Mouse (Mus musculus) retina, postnatal 7 days (tissue): Measurements from ENCODE around the gene Gm10697.
"Not testable (repeated sequence)": the region's sequence is repeated elsewhere in the genome, so short reads cannot be mapped to it uniquely, and the experiment has no call there.

Source experiments
- DNase-seq: peaks from one replicate; pipeline ENCODE4 v3.0.0-alpha.2; 2012; ENCODE audit warnings: low read depth, low spot score

Gm10697 gene

DNA sequence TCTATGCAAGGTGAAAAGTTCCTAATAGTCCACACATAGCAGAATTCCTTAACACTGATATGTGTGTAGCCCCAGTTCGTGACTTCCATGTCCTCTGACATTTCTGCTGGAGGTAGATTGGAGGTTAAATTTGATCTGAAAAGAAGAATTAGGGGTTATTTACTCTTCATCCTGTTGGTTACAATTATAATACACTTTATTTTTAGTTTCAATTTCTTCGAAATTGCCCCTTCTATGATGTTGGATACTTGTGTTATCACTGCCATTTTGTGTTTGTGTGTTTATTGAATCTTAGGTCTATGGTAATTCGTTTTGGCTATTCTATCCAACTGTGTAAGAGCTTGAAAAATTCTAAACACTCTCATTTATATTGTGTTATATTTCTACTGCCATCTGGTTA lies at the start of gene Gm10697:
Gene Gm10697 (minus strand): TSS at position 101 of the 400 bp plus-strand sequence.
- DNase-seq = not testable (repeated sequence)

DNA sequence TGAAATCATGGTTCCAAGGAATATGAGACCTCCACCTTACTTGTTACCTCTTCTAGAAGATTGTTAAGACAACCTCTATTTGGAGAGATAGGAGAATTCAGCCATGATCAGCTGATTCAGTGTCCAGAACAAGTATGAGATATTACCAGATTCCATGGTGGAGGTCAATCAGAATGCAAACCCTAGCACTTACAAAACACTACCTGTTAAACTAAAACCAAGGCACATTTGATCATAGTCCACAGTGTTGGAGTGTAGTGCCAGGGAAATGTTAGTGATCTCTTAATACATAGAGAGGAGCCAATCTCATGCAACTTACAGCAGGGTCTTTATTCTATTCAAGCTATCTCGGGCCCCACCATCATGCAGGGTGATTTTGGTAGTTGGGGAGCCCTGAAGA lies 42.6 kb upstream of the Gm10697 start:
- DNase-seq = not testable (repeated sequence)

DNA sequence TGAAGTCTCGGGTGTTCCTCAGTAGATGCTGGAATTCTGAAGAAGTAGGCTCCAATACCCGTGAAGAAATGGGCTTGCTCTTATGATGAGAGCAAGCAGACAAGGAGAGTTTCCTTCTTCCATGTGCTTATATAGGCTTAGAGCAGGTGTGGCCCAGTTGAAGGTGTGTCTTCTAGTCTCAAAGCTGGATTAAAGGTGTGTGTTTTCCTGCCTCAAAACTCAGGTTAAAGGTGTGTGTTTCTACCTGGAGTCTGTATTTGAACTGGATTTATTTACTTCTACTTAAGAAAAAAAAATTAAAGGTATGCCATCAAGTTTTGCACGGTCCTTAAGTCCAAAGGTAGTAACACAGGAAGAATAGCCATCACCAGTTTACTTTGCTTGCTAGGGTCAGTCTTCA lies 17.7 kb downstream of the Gm10697 start, which contains the start of gene Gm9125:
Gene Gm9125 (minus strand): TSS at position 101 of the 400 bp plus-strand sequence.
- not testable (repeated sequence) for DNase-seq

DNA sequence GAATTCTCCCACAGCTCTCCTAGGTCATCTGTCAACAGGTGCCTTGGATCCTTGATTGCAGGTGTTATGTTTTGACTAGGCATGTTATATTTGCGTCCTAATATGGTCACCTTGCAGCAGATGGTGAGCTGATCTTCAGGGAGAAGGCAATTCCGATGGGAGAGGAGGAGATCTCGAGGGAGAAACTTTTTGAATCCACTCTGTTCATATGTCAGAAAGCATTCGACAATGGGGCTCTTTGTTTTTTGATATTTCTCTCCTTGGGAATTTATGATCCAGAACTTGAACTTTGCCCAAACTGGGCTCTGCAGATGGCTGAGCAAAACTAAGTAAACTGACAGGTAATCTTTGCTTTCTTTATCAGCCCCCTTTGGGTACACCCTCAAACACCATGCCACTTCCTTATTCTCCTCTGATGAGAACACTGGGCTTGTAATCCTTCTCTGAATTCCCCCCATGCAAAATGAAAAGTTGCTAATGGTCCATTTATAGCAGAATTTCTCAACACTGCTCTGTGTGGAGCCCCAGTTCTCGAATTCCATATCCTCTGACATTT lies 22.8 kb downstream of the Gm10697 start:
- DNase-seq = not testable (repeated sequence)

DNA sequence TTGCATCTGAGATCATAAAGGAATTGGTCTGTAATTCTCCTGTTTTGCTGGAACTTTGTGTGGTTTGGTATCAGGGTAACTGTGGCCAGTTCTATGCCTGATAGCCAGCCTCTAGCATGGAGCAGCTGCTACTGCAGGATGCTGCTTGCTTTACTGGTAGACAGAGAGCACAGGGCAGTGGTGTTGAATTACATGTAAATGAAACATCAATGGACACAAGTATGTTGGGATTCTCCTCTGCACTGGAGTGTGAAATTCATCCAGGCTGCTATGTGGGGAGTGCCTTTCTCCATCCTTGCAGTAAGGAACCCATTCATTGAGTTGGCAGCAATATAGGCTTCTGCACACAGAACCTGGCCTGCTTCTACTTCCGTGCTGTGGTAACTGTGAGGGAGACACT lies 34.2 kb downstream of the Gm10697 start:
- not testable (repeated sequence) for DNase-seq

DNA sequence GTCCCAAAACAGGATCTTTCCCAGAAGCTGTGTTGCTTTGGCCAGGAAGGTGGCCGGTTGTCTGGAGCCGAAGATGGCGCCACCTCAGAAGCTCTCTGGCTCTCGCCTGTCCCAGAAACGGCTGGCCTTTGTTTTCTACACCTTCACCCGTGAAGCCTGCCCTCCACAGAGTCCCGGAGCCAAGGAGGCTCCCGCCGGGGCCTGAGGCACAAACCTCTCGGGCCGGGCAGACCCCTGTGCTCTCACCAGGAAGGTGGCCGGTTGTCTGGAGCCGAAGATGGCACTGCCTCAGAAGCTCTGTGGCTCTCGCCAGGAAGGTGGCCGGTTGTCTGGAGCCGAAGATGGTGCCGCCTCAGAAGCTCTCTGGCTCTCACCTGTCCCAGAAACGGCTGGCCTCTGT lies 38.0 kb downstream of the Gm10697 start:
- not testable (repeated sequence) for DNase-seq
